Mouse (Mus musculus): ENCODE results near the gene Draxin. TPM values are rescaled to one million over a fixed set of nuclear protein-coding genes. Genes with fewer than 3 reads are reported as not detected.

Gene Draxin
- polyA plus RNA-seq, 1 experiment from 2014 or later: 0.29 TPM

DNA sequence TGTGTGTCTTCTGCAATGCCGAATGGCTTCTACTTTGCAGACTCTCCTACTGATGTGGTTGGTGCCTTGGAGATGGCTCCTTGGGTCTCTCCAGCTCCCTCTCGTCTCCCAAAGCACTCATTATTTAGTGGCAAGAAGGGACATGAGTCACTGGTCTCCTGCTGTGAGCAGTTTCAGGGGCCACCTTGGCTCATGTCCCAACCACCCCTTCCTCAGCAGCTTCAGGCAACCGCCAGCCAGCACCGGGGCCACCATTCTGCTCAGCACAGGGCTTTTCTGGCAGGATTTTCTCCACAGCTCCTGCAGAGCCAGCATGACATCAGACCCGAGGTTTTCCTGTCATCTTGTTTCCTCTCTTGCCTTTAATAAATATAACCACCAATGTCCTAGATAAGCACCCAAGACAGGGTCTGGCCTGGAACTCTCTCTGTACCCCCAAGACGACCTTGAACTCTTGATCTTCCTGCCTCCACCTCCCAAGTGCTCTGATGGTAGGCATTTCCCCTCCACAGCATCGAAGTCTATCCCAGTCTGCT, 21.9 kb downstream of the Draxin start:
- H3K9ac ChIP-seq (replicated peaks; ENCODE audit: low read length): no peak overlapping the region
- H3K36me3 ChIP-seq (ENCODE audit: insufficient read depth, low read length): no peaks in the 10 kb centered on the region
- WGBS: 36% methylated on average over 7 of the region's 7 CpGs
- H3K9me3 ChIP-seq (ENCODE audit: low read length): no peaks in the 10 kb centered on the region
- no peak overlapping the region for H3K4me3 ChIP-seq (ENCODE audit: low read length)
- no peak; the same call in 1 of the 2 replicates for ATAC-seq (ENCODE audit: low FRiP score, low TSS enrichment)
- no peak overlapping the region for H3K27ac ChIP-seq (ENCODE audit: low read length)
- no peak overlapping the region for H3K4me2 ChIP-seq (replicated peaks; ENCODE audit: low read depth, low read length)
- peaks cover 19% of the 10 kb centered on the region for H3K4me1 ChIP-seq (ENCODE audit: insufficient read depth, low read length)
- no peaks in the 10 kb centered on the region for H3K27me3 ChIP-seq (ENCODE audit: insufficient read depth, low read length)

DNA sequence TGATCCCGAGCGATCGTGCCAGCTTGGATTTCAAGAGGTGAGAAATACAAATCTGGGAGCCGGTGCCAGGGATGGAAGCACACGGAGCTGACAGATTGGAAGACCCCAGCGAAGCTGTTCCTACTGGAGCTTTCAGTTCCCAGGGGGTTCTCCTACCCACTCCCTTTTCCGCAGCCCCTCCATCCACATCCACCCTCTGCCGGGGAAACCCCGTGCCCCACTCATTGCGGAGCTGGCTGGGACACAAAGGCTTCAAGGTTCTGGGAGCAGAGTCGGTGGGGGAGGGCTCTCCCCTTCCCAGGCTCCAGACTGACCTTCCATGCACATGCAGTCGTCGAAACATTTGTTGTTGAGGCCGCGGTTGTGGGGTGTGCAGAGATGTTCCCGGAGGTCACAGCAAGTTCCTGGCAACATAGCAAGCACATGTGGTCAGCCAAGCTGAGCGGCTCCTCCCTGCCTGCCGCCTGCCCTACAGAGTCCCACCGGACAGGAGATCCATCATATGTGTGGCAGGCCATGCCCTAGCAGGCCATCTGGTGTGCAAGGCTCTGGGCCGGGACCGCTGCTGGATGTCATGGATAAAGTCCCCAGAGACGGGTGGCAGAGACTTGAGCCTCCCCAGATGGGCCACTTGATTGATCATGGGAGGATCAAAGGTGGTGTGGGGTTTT, 22.7 kb downstream of the Draxin start:
- H3K9me3 ChIP-seq (ENCODE audit: low read length): no peaks in the 10 kb centered on the region
- 7% methylated on average over 22 of the region's 22 CpGs for WGBS
- no peak overlapping the region; the same call in 1 of the 2 replicates for H3K27ac ChIP-seq (ENCODE audit: low read length)
- peak; percentile 93 for ATAC-seq (ENCODE audit: low FRiP score, low TSS enrichment)
- H3K36me3 ChIP-seq (ENCODE audit: insufficient read depth, low read length): no peaks in the 10 kb centered on the region
- no peaks in the 10 kb centered on the region for H3K27me3 ChIP-seq (ENCODE audit: insufficient read depth, low read length)
- peak overlapping the region; percentile 39 for H3K4me2 ChIP-seq (replicated peaks; ENCODE audit: low read depth, low read length)
- peaks cover 19% of the 10 kb centered on the region for H3K4me1 ChIP-seq (ENCODE audit: insufficient read depth, low read length)
- H3K4me3 ChIP-seq (ENCODE audit: low read length): no peak overlapping the region
- peak overlapping the region; percentile 45 for H3K9ac ChIP-seq (replicated peaks; ENCODE audit: low read length)

DNA sequence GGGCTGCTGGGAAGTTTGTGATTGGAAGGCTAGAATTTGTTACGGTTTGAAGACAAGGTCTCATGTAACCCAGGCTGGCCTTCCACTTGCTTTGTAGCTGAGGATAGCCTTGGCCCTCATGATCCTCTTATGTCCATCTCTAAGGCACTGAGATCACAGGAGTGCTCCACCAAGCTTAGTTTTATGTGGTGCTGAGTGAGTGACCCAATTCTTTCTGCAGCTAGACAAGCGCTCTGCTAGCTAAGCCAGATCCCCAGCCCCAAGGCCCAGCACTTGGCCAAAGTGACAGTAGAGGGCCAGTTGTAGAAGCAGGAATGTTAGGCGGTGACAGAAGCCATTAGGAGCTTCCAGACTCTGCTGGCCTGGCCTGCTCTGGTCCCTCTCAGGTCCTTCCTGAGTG, 26.4 kb downstream of the Draxin start:
- Histone ChIP-seq H3K9ac (replicated peaks; ENCODE audit: low read length) (no peak overlapping the region), H3K4me1 (ENCODE audit: insufficient read depth, low read length) (peaks cover 19% of the 10 kb centered on the region), H3K27me3 (ENCODE audit: insufficient read depth, low read length) (no peaks in the 10 kb centered on the region), H3K27ac (ENCODE audit: low read length) (no peak overlapping the region), H3K9me3 (ENCODE audit: low read length) (no peaks in the 10 kb centered on the region), H3K36me3 (ENCODE audit: insufficient read depth, low read length) (no peaks in the 10 kb centered on the region), H3K4me3 (ENCODE audit: low read length) (no peak overlapping the region), H3K4me2 (replicated peaks; ENCODE audit: low read depth, low read length) (no peak overlapping the region)
- 87% methylated on average over 3 of the region's 3 CpGs for WGBS
- no peak for ATAC-seq (ENCODE audit: low FRiP score, low TSS enrichment)

DNA sequence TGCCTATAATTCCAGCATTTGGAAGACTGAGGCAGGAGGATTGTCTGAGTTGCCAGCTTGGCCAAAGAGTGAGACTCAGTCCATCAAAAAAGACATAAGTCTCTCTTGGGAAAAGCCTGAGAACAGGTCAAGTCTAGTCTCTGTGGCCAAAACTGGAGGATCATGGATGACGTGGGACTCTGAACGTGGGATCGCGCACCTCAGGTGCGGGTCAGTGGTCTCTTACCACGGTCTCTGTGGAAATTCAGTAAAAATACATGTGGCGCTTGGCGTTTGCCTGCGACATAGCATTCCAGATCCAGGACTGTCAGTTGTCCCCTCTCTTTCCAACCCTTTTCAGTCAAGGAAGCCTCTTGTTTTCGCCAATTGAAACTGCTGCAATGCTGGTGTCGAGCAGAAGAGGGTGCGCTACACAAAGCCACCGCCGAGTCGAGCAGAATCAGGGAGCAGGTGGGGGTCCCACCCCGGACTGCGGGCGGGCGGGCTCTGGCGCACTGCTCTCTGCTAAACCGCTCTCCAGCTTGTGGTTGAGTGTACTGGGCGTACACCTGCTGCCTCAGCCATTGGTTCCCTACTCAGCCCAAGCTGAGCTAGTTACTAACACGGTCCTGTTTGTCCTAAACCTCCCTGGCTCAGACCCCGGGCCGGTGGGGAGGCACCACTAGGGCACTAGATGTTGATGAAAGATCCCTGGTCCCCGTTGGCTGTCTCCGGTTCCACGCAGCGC, 28.5 kb downstream of the Draxin start:
- no peaks in the 10 kb centered on the region for H3K36me3 ChIP-seq (ENCODE audit: insufficient read depth, low read length)
- WGBS: 16% methylated on average over 29 of the region's 29 CpGs
- no peaks in the 10 kb centered on the region for H3K27me3 ChIP-seq (ENCODE audit: insufficient read depth, low read length)
- peak overlapping the region; percentile 53 for H3K9ac ChIP-seq (replicated peaks; ENCODE audit: low read length)
- H3K27ac ChIP-seq (ENCODE audit: low read length): no peak overlapping the region
- peak; percentile 81 for ATAC-seq (ENCODE audit: low FRiP score, low TSS enrichment)
- peak overlapping the region; percentile 33 for H3K4me3 ChIP-seq (ENCODE audit: low read length)
- H3K9me3 ChIP-seq (ENCODE audit: low read length): no peaks in the 10 kb centered on the region
- peak overlapping the region; percentile 59 for H3K4me2 ChIP-seq (replicated peaks; ENCODE audit: low read depth, low read length)
- no peaks in the 10 kb centered on the region for H3K4me1 ChIP-seq (ENCODE audit: insufficient read depth, low read length)

DNA sequence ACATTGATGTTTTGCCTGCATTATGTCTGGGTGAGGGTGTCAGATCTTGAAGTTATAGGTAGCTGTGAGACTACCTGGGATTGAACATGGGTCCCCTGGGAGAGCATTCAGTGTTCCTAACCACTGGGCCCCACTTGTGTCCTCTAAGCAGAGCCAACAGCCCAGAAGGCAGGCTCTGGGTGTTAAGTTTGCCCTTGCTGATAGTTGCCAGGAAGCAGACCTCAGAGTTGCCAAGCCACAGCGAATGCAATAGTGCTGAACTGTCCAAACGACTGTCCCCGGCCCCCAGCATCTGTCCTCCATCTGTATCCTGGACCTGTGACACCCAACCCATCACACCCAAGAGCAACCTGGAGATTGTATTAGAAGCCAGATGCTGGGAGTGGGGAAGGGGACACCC, 31.8 kb downstream of the Draxin start:
- no peaks in the 10 kb centered on the region for H3K36me3 ChIP-seq (ENCODE audit: insufficient read depth, low read length)
- H3K4me2 ChIP-seq (replicated peaks; ENCODE audit: low read depth, low read length): no peak overlapping the region
- no peak for ATAC-seq (ENCODE audit: low FRiP score, low TSS enrichment)
- H3K27ac ChIP-seq (ENCODE audit: low read length): no peak overlapping the region
- no peaks in the 10 kb centered on the region for H3K4me1 ChIP-seq (ENCODE audit: insufficient read depth, low read length)
- H3K27me3 ChIP-seq (ENCODE audit: insufficient read depth, low read length): no peaks in the 10 kb centered on the region
- 79% methylated on average over 3 of the region's 3 CpGs for WGBS
- H3K9me3 ChIP-seq (ENCODE audit: low read length): no peaks in the 10 kb centered on the region
- H3K9ac ChIP-seq (replicated peaks; ENCODE audit: low read length): no peak overlapping the region
- no peak overlapping the region for H3K4me3 ChIP-seq (ENCODE audit: low read length)

DNA sequence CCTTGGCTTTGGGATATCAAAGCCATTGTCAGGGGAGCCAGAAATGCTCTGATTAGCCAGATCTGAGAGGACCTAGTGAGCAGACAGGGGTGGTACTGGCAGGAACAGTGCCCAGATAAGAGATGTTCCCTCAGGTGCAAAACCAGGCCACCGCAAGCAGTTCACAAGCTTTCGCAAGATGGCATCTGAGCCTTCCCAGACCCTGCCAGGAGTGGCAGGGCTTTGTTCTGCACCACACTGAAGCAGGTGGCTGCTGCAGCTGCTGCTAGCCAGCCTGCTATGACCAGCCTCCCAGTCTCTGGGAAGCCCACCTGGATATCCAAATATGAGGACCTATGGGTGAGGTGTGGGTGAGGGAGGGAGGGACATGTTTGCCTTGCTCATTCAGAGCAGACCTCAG, 32.6 kb downstream of the Draxin start:
- no peaks in the 10 kb centered on the region for H3K27me3 ChIP-seq (ENCODE audit: insufficient read depth, low read length)
- no peak overlapping the region for H3K27ac ChIP-seq (ENCODE audit: low read length)
- H3K4me3 ChIP-seq (ENCODE audit: low read length): no peak overlapping the region
- no peak overlapping the region for H3K9ac ChIP-seq (replicated peaks; ENCODE audit: low read length)
- no peak for ATAC-seq (ENCODE audit: low FRiP score, low TSS enrichment)
- H3K4me2 ChIP-seq (replicated peaks; ENCODE audit: low read depth, low read length): no peak overlapping the region
- 96% methylated on average over 2 of the region's 2 CpGs for WGBS
- no peaks in the 10 kb centered on the region for H3K36me3 ChIP-seq (ENCODE audit: insufficient read depth, low read length)
- no peaks in the 10 kb centered on the region for H3K4me1 ChIP-seq (ENCODE audit: insufficient read depth, low read length)
- no peaks in the 10 kb centered on the region for H3K9me3 ChIP-seq (ENCODE audit: low read length)

DNA sequence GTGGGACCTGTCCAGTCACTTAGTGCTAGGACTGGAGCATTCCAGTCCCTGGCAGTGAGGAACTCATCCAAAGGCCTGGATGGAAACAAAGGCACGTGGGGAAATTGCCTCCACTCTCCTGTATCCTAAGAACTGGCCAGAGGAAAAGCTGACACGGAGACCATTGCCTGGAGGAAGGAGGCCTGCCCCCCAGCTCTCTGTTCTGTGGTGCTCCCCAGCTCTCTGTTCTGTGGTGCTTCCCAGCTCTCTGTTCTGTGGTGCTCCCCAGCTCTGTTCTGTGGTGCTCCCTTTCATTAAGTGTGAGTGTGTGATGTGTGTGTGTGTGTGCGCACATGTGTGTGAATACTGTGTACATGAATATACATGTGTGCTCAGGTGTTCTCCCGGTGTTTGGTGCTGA, 35.4 kb downstream of the Draxin start:
- no peaks in the 10 kb centered on the region for H3K4me1 ChIP-seq (ENCODE audit: insufficient read depth, low read length)
- no peaks in the 10 kb centered on the region for H3K27me3 ChIP-seq (ENCODE audit: insufficient read depth, low read length)
- no peak overlapping the region for H3K4me2 ChIP-seq (replicated peaks; ENCODE audit: low read depth, low read length)
- ATAC-seq (ENCODE audit: low FRiP score, low TSS enrichment): no peak
- H3K36me3 ChIP-seq (ENCODE audit: insufficient read depth, low read length): no peaks in the 10 kb centered on the region
- no peak overlapping the region for H3K9ac ChIP-seq (replicated peaks; ENCODE audit: low read length)
- H3K4me3 ChIP-seq (ENCODE audit: low read length): no peak overlapping the region
- WGBS: 77% methylated on average over 4 of the region's 4 CpGs
- no peaks in the 10 kb centered on the region for H3K9me3 ChIP-seq (ENCODE audit: low read length)
- H3K27ac ChIP-seq (ENCODE audit: low read length): no peak overlapping the region

DNA sequence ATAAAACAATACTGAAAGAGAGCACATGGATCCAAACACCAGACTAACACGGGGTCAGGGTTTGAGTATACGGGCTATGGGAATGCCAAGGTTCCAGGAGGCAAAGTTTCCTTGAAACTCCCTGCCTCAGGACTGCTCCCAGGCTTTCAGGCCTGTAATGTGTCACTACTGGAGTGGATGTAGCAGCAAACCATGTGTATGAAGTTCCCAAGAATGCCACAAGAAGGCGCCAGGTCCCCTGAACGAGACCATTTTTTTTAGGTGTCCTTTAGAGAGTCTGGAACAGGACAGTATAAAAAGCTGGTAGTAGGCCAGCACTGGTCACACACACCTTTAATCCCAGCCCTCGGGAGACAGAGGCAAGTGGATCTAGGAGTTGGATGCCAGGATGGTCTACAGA, 36.3 kb downstream of the Draxin start:
- H3K4me3 ChIP-seq (ENCODE audit: low read length): no peak overlapping the region
- no peaks in the 10 kb centered on the region for H3K4me1 ChIP-seq (ENCODE audit: insufficient read depth, low read length)
- H3K27me3 ChIP-seq (ENCODE audit: insufficient read depth, low read length): no peaks in the 10 kb centered on the region
- WGBS: 87% methylated on average over 5 of the region's 5 CpGs
- no peak overlapping the region for H3K9ac ChIP-seq (replicated peaks; ENCODE audit: low read length)
- ATAC-seq (ENCODE audit: low FRiP score, low TSS enrichment): no peak
- no peaks in the 10 kb centered on the region for H3K36me3 ChIP-seq (ENCODE audit: insufficient read depth, low read length)
- H3K4me2 ChIP-seq (replicated peaks; ENCODE audit: low read depth, low read length): no peak overlapping the region
- H3K27ac ChIP-seq (ENCODE audit: low read length): no peak overlapping the region
- H3K9me3 ChIP-seq (ENCODE audit: low read length): no peaks in the 10 kb centered on the region

DNA sequence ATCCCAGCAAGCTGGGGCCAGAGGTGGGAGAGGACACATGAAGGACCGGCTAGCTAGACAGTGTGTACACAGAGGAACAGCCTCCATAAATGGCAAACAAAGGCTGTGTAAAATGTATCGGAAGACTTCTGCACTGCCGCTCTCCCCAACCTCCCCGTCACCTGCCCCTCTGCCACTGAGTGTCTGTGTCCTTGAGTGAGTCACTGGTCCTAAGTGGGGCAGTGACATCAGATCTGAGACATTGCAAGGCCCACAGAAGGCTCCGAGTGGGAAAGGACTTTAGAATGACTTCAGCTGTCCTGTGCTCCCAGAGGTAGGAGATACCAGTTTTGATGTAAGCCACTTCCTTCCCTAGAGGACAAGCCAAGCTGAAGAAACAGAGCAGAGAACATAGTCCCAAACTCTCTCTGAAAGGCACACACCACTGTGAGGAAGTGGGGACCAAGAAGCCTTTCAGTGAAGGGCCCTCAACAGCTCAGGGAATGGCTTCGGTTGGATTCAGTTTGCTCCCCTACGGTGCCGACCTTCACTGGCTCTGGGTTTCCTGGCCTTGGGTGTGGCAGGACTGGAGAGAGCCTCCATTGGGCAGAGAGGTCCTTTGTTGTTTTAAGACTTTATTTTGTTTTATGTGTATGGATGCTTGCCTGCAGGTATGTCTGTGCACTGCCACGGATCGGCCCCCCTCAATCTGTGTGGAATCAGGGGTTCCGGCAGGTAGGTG, 37.8 kb downstream of the Draxin start:
- H3K4me2 ChIP-seq (replicated peaks; ENCODE audit: low read depth, low read length): no peak overlapping the region
- 87% methylated on average over 11 of the region's 11 CpGs for WGBS
- peaks cover 3% of the 10 kb centered on the region; the same call in 1 of the 2 replicates for H3K4me1 ChIP-seq (ENCODE audit: insufficient read depth, low read length)
- no peaks in the 10 kb centered on the region for H3K9me3 ChIP-seq (ENCODE audit: low read length)
- no peaks in the 10 kb centered on the region for H3K27me3 ChIP-seq (ENCODE audit: insufficient read depth, low read length)
- no peaks in the 10 kb centered on the region for H3K36me3 ChIP-seq (ENCODE audit: insufficient read depth, low read length)
- no peak overlapping the region for H3K9ac ChIP-seq (replicated peaks; ENCODE audit: low read length)
- H3K4me3 ChIP-seq (ENCODE audit: low read length): no peak overlapping the region
- no peak overlapping the region for H3K27ac ChIP-seq (ENCODE audit: low read length)
- ATAC-seq (ENCODE audit: low FRiP score, low TSS enrichment): no peak
